Mouse (Mus musculus): Measurements from ENCODE around the gene Cnn1. TPM values are rescaled to one million over a fixed set of nuclear protein-coding genes. Genes with fewer than 3 reads are reported as not detected.

Cnn1 gene
- polyA plus RNA-seq, 1 experiment from 2014 or later: 2.2 TPM

- peak overlapping the region; percentile 88 for H3K4me2 ChIP-seq
- peak overlapping the region; percentile 74 for H3K4me3 ChIP-seq
- no peak for ATAC-seq
- no peak overlapping the region for H3K27ac ChIP-seq
- 34% methylated on average over 4 of the region's 4 CpGs for WGBS
- H3K9me3 ChIP-seq (replicated peaks): no peaks in the 10 kb centered on the region
- peak overlapping the region; percentile 76 for H3K9ac ChIP-seq
- peaks cover 19% of the 10 kb centered on the region for H3K4me1 ChIP-seq
- H3K27me3 ChIP-seq: no peaks in the 10 kb centered on the region
- no peaks in the 10 kb centered on the region; the same call in 1 of the 2 replicates for H3K36me3 ChIP-seq (ENCODE audit: poor library complexity, severe bottlenecking)
These were observed 14.4 kb upstream of the Cnn1 start for GRCm38 (mm10) chr9:22084667-22085021.

DNA sequence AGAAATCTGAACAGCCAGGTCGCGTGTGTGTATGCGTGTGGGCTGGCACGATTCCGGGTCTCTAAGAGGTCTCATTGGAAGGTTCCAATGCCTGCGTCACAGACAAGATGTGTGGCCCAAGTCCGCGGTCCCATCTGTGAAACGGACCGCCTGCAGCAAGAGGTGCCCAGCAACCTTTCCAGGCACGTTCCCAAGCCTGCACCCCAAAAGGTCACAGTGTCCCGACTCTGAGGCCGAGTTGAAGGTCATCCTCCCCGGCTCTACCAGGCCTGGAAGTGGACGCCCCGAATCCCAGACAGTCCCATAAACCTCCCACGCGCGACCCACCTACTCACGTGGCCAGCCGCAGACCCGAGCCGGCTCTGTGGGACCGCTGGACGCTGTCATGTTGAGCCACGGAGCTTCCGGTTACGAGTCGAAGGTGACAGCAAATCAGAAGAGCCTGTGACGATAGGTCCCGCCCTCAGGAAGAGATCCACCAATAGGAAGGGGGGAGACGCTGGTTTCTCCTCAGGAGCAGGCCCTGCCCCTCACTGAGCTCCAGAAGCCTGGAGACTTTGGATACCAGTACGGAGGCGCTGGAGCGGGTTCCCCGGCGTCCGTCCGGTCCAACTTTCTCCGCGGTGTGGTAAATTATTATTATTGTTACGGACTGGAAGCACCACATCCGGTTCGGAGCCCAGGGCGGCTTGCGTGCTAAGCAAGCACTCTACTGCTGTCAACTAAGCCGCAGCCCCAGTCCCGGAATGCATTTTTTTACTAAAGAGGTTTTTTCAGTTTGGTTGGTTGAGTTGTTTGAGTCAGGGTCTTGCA, 13.8 kb upstream of the Cnn1 start, which contains the start of gene Ecsit:
Gene Ecsit, minus strand, starts transcription at position 417 of the 813 bp plus-strand sequence.
- Histone ChIP-seq H3K9me3 (replicated peaks) (no peaks in the 10 kb centered on the region), H3K27me3 (no peaks in the 10 kb centered on the region), H3K9ac (peak within 1 kb of the TSS; percentile 76), H3K4me2 (peak within 1 kb of the TSS; percentile 88), H3K36me3 (ENCODE audit: poor library complexity, severe bottlenecking) (no peaks in the 10 kb centered on the region; the same call in 1 of the 2 replicates), H3K27ac (peak within 1 kb of the TSS; percentile 25; the same call in 1 of the 2 replicates), H3K4me3 (peak within 1 kb of the TSS; percentile 74), H3K4me1 (peaks cover 19% of the 10 kb centered on the region)
- peak; percentile 100 for ATAC-seq
- WGBS: under 1% methylated on average over 48 of the region's 48 CpGs

- Histone ChIP-seq H3K4me1 (peaks cover 19% of the 10 kb centered on the region), H3K27me3 (no peaks in the 10 kb centered on the region), H3K4me3 (peak overlapping the region; percentile 74), H3K4me2 (peak overlapping the region; percentile 88), H3K9me3 (replicated peaks) (no peaks in the 10 kb centered on the region), H3K27ac (no peak overlapping the region), H3K9ac (peak overlapping the region; percentile 76), H3K36me3 (ENCODE audit: poor library complexity, severe bottlenecking) (no peaks in the 10 kb centered on the region; the same call in 1 of the 2 replicates)
- ATAC-seq: no peak
- WGBS: 88% methylated on average over 6 of the region's 6 CpGs
These were observed 13.0 kb upstream of the Cnn1 start for GRCm38 (mm10) chr9:22086012-22086411.

DNA sequence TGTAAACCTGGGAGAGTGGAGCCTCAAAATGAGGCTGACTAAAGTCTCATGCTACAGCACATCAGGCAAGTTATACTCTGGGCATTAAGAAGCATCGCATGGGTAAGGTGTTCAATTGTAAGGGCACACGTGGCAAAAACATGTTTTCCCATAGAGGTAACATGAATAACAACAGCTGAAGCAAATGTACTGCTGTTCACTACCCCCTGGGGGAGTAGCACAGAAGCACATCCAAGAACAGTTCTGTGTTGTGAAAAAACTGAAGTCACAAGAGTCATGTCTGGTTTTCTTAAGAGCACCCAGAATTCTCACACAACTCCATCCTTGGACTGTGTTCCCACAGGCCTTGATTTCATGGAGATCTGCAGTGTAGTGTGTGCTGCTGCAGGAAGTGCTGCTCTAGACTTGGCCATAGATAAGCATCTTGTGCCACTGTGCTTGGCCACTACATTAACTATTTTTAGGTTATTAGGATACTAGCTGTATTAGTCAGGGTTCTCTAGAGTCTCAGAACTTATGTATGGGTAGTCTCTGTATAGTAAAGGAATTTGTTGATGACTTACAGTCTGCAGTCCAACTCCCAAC, 11.9 kb upstream of the Cnn1 start:
- no peak overlapping the region for H3K9ac ChIP-seq
- H3K9me3 ChIP-seq (replicated peaks): no peaks in the 10 kb centered on the region
- 77% methylated on average over 2 of the region's 2 CpGs for WGBS
- no peak overlapping the region for H3K27ac ChIP-seq
- H3K27me3 ChIP-seq: no peaks in the 10 kb centered on the region
- ATAC-seq: no peak
- no peak overlapping the region for H3K4me3 ChIP-seq
- no peak overlapping the region for H3K4me2 ChIP-seq
- H3K36me3 ChIP-seq (ENCODE audit: poor library complexity, severe bottlenecking): no peaks in the 10 kb centered on the region
- H3K4me1 ChIP-seq: peaks cover 19% of the 10 kb centered on the region

DNA sequence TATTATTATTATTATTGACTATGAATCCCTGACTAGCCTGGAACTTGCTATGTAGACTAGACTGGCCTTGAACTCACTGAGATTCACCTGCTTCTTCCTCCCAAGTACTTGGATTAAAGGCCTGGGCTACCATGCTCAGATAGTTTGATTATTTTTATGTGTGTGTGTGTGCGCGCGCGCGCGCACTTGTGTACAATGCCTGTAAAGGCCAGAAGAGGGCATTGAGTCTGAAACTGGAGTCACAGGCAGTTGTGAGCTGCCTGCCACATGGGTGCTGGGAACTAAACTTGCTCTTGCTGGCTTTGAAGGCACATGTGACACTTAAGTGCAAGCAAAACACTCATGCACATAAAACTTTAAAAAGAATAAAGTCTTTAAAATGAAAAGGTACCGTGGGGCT, 9.7 kb upstream of the Cnn1 start:
- WGBS: 98% methylated on average over 7 of the region's 7 CpGs
- H3K27ac ChIP-seq: no peak overlapping the region
- H3K9ac ChIP-seq: no peak overlapping the region
- H3K9me3 ChIP-seq (replicated peaks): no peaks in the 10 kb centered on the region
- H3K4me3 ChIP-seq: no peak overlapping the region
- no peaks in the 10 kb centered on the region for H3K36me3 ChIP-seq (ENCODE audit: poor library complexity, severe bottlenecking)
- H3K4me1 ChIP-seq: peaks cover 11% of the 10 kb centered on the region
- ATAC-seq: no peak
- H3K27me3 ChIP-seq: no peaks in the 10 kb centered on the region
- no peak overlapping the region for H3K4me2 ChIP-seq

DNA sequence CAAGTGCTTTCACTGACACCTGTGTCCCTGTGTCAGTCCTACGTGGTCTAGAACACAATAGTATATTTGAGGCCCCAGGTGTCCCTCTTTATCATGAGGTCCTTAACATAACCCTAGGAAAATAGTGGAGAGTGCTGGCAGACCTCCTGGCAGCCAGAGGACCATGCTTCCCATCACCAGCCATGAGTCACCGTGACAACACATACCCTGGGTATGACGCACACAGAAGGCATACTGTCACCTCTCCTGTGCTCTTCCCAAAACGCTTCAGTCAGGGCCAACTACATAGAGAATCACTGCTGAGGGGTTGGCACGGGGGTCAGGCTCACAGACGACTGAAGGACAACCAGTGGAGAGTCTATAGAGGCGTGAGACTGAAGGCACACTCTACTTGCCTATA, 9.0 kb upstream of the Cnn1 start:
- no peaks in the 10 kb centered on the region for H3K9me3 ChIP-seq (replicated peaks)
- no peak overlapping the region for H3K4me2 ChIP-seq
- H3K27me3 ChIP-seq: no peaks in the 10 kb centered on the region; the same call in 1 of the 2 replicates
- ATAC-seq: no peak
- WGBS: 84% methylated on average over 7 of the region's 7 CpGs
- H3K4me3 ChIP-seq: no peak overlapping the region
- no peaks in the 10 kb centered on the region for H3K36me3 ChIP-seq (ENCODE audit: poor library complexity, severe bottlenecking)
- H3K27ac ChIP-seq: no peak overlapping the region
- peaks cover 6% of the 10 kb centered on the region for H3K4me1 ChIP-seq
- H3K9ac ChIP-seq: no peak overlapping the region

DNA sequence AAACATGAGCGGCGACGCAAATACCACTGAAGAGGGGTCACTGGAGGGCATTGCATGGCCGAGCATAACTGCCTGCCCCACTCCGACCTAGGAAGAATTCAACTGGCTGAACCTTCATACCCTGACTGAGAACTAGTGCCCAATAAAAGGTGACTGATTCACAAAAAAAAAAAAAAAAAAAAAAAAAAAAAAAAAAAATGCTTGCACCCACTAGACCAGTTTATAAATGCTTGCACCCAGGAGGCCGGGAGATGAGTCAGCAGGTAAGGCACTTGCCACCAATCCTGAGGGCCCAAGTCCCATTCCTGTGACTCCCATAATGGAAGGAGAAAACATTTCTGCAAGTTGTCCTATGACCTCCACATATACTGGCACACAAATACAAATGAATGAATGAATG, 6.3 kb upstream of the Cnn1 start:
- no peaks in the 10 kb centered on the region for H3K36me3 ChIP-seq (ENCODE audit: poor library complexity, severe bottlenecking)

GRCm38 (mm10) chr9:22095854-22096307, 3.1 kb upstream of the Cnn1 start:
- H3K27me3 ChIP-seq: peaks cover 36% of the 10 kb centered on the region
- no peak overlapping the region for H3K27ac ChIP-seq
- peak overlapping the region; percentile 38 for H3K4me3 ChIP-seq
- H3K36me3 ChIP-seq (ENCODE audit: poor library complexity, severe bottlenecking): no peaks in the 10 kb centered on the region
- peak overlapping the region; percentile 63 for H3K9ac ChIP-seq
- no peaks in the 10 kb centered on the region for H3K9me3 ChIP-seq (replicated peaks)
- peak; percentile 51 for ATAC-seq
- H3K4me1 ChIP-seq: peaks cover 6% of the 10 kb centered on the region; the same call in 1 of the 2 replicates
- peak overlapping the region; percentile 68 for H3K4me2 ChIP-seq
- 2% methylated on average over 24 of the region's 24 CpGs for WGBS

More for the DNA sequence above, 6.3 kb upstream of the Cnn1 start:
- H3K9me3 ChIP-seq (replicated peaks): no peaks in the 10 kb centered on the region
- peaks cover 5% of the 10 kb centered on the region for H3K27me3 ChIP-seq
- H3K4me3 ChIP-seq: no peak overlapping the region
- no peak overlapping the region for H3K27ac ChIP-seq
- WGBS: 92% methylated on average over 6 of the region's 6 CpGs
- peaks cover 6% of the 10 kb centered on the region; the same call in 1 of the 2 replicates for H3K4me1 ChIP-seq
- ATAC-seq: no peak
- no peak overlapping the region for H3K9ac ChIP-seq
- H3K4me2 ChIP-seq: no peak overlapping the region

DNA sequence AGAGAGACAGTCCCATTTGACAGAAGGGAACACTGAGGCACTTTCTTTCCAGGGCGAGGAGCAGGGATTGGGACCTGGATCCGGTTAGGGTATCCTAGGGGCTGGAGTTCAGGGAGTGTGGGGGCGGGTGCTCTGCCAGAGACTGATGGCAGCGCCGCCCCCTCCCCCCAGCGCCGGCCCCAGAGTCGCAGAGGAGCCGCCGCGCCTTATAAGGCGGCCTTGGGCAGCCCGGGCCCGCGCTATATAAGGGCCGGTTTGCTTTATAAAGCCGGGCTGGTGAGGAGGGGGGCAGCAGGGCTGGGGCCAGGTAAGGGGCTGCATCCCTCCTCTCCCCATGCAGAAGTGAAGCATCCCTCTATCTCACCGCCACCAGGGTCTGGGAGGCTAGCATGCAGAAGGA, 906 bp downstream of the Cnn1 start:
- Histone ChIP-seq H3K9ac (no peak overlapping the region), H3K4me3 (no peak overlapping the region), H3K4me1 (peaks cover 6% of the 10 kb centered on the region; the same call in 1 of the 2 replicates), H3K27me3 (peaks cover 49% of the 10 kb centered on the region), H3K9me3 (replicated peaks) (no peaks in the 10 kb centered on the region), H3K27ac (no peak overlapping the region), H3K36me3 (ENCODE audit: poor library complexity, severe bottlenecking) (no peaks in the 10 kb centered on the region), H3K4me2 (no peak overlapping the region)
- no peak for ATAC-seq
- 6% methylated on average over 18 of the region's 18 CpGs for WGBS

GRCm38 (mm10) chr9:22108194-22108593, 9.2 kb downstream of the Cnn1 start:
- H3K4me1 ChIP-seq: no peaks in the 10 kb centered on the region
- H3K9me3 ChIP-seq (replicated peaks): no peaks in the 10 kb centered on the region
- no peak overlapping the region for H3K9ac ChIP-seq
- no peak overlapping the region for H3K4me2 ChIP-seq
- no peak for ATAC-seq
- 92% methylated on average over 9 of the region's 9 CpGs for WGBS
- H3K4me3 ChIP-seq: no peak overlapping the region
- H3K27ac ChIP-seq: no peak overlapping the region
- H3K27me3 ChIP-seq: no peaks in the 10 kb centered on the region
- H3K36me3 ChIP-seq (ENCODE audit: poor library complexity, severe bottlenecking): peaks cover 40% of the 10 kb centered on the region

GRCm38 (mm10) chr9:22115635-22116034, 16.6 kb downstream of the Cnn1 start:
- Histone ChIP-seq H3K27ac (peak overlapping the region; percentile 44; the same call in 1 of the 2 replicates), H3K4me1 (peaks cover 21% of the 10 kb centered on the region), H3K9ac (peak overlapping the region; percentile 91), H3K27me3 (peaks cover 5% of the 10 kb centered on the region; the same call in 1 of the 2 replicates), H3K36me3 (ENCODE audit: poor library complexity, severe bottlenecking) (peaks cover 34% of the 10 kb centered on the region), H3K9me3 (replicated peaks) (no peaks in the 10 kb centered on the region), H3K4me2 (peak overlapping the region; percentile 94), H3K4me3 (peak overlapping the region; percentile 80)
- 90% methylated on average over 4 of the region's 4 CpGs for WGBS
- no peak for ATAC-seq

DNA sequence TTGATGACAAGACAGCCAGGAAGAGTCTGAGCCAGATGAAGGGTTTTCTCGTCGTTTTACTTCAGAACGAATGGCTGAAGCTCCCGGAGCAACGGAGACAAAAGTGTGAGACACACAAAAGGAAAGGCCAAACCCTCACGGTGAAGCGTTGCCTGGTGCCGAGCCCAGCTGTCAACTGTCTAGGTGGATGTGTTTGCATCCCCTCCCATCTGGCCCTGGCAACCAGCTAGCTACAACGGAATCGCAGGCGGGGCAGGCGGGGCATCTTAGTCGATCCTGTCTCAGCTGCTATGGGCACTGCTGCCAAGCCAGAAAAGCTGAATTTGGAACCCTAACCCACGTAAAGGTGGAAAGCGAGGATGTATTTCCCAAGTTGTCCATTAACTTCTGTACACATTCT, 17.1 kb downstream of the Cnn1 start:
- Histone ChIP-seq H3K4me3 (peak overlapping the region; percentile 80), H3K9ac (peak overlapping the region; percentile 91), H3K36me3 (ENCODE audit: poor library complexity, severe bottlenecking) (peaks cover 30% of the 10 kb centered on the region), H3K4me2 (peak overlapping the region; percentile 94), H3K27ac (peak overlapping the region; percentile 44), H3K4me1 (peaks cover 21% of the 10 kb centered on the region), H3K27me3 (peaks cover 5% of the 10 kb centered on the region; the same call in 1 of the 2 replicates), H3K9me3 (replicated peaks) (no peaks in the 10 kb centered on the region)
- 17% methylated on average over 15 of the region's 15 CpGs for WGBS
- ATAC-seq: no peak
